Mouse (Mus musculus) megakaryocyte, embryonic 14.5 days (primary cell): ENCODE measurements around the gene Apobec3.

Experiments
- FLI1 ChIP-seq: IDR thresholded peaks from 2 replicates; pipeline ENCODE4 v1.6.1; 2012; ENCODE audit warnings: low read length, inconsistent platforms, mixed read lengths
- GATA1 ChIP-seq: IDR thresholded peaks from 3 replicates; pipeline ENCODE4 v1.6.1; 2012; ENCODE audit warnings: mixed read lengths, low read length, inconsistent platforms, borderline replicate concordance

- TF ChIP-seq GATA1: no peak
- TF ChIP-seq FLI1: no peak
These were observed 35.5 kb downstream of the Apobec3 start for GRCm38 (mm10) chr15:79926856-79927416.
